Mouse (Mus musculus): ENCODE results near the gene Bach1.

DNA sequence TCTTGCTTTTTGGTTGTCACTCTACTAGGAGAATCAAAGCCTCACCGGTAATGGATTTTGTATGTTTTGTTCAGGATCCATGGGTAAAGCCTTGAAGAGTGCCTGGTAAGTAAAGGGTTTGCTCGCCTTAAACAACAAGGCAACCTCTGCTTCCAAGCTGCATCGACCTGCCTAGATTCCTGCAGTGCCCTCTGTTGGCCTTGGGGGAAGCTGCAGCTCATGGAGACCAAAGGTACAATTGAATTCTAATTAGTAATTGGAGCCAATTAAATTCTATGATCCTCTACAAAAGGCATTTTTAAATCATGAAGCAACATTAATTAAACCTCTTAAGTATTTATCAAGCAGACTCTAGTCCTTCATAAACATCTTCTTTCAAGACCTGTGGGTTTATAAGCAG, 75.7 kb downstream of the Bach1 start:
- TF ChIP-seq CTCF (IDR thresholded peaks at IDR 0.05; ENCODE audit: low read depth) (peak; percentile 22), EP300 (IDR thresholded peaks at IDR 0.05; ENCODE audit: low read depth) (no peak)

Measured in heart, postnatal 0 days (tissue).